Mouse (Mus musculus): ENCODE results near the gene Ano1. TPM values are rescaled to one million over a fixed set of nuclear protein-coding genes. Genes with fewer than 3 reads are reported as not detected.

Ano1 gene
- polyA plus RNA-seq, 1 experiment from 2014 or later: 8.3 TPM

DNA sequence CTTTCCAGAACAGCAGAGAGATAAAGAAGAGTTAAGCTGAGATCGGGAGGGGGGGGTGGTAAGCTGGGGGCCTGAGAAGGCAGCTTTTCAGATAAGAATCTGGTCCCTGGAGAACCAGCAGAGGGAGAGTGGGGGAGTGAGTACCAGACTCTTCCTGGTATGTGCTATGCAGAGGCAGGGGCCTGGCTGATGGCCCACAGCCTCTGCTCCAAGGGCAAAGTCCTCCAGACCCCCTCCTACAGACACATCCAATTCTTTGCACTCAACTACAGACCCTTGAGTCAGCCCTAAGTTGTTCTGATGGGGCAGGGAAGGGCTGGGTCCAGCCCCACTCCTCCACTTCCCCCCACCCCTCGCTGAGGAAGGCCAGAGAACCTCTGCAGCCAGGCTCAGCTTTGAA, 61.9 kb downstream of the Ano1 start:
- Histone ChIP-seq H3K4me2 (no peak overlapping the region), H3K9ac (no peak overlapping the region), H3K9me3 (peaks cover 8% of the 10 kb centered on the region; the same call in 1 of the 2 replicates), H3K4me1 (peaks cover 22% of the 10 kb centered on the region), H3K4me3 (no peak overlapping the region), H3K27ac (replicated peaks) (peak overlapping the region; percentile 44), H3K27me3 (replicated peaks) (no peaks in the 10 kb centered on the region), H3K36me3 (no peaks in the 10 kb centered on the region)
- ATAC-seq (ENCODE audit: extremely low read depth, insufficient number of reproducible peaks, low FRiP score, low TSS enrichment): no peak
- WGBS: 35% methylated on average over 2 of the region's 2 CpGs

DNA sequence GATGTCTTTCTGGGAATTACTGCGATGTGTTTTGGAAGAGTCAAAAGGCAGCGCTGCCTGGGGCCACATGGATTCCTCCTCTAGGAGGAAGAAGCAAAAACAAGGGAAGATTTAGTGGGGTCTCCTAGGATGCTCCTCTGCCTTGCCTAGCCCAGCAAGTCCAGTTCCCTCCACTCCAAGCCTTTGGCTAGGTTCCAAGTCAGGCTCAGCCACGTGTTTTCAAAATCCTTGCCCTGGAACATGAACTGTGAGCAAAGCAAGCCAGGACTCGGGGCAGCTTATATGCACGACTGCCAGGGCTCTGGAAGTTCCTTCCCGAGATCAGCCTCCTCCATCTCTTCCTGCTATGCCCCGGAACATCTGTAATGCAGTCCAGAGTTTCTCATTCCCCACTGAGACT, 62.6 kb downstream of the Ano1 start:
- 36% methylated on average over 7 of the region's 7 CpGs for WGBS
- ATAC-seq (ENCODE audit: extremely low read depth, insufficient number of reproducible peaks, low FRiP score, low TSS enrichment): no peak
- H3K4me1 ChIP-seq: peaks cover 27% of the 10 kb centered on the region
- no peak overlapping the region for H3K9ac ChIP-seq
- no peak overlapping the region for H3K4me3 ChIP-seq
- H3K4me2 ChIP-seq: no peak overlapping the region
- H3K27ac ChIP-seq (replicated peaks): peak overlapping the region; percentile 44; the same call in 1 of the 2 replicates
- no peaks in the 10 kb centered on the region for H3K36me3 ChIP-seq
- H3K9me3 ChIP-seq: peaks cover 8% of the 10 kb centered on the region; the same call in 1 of the 2 replicates
- H3K27me3 ChIP-seq (replicated peaks): no peaks in the 10 kb centered on the region

DNA sequence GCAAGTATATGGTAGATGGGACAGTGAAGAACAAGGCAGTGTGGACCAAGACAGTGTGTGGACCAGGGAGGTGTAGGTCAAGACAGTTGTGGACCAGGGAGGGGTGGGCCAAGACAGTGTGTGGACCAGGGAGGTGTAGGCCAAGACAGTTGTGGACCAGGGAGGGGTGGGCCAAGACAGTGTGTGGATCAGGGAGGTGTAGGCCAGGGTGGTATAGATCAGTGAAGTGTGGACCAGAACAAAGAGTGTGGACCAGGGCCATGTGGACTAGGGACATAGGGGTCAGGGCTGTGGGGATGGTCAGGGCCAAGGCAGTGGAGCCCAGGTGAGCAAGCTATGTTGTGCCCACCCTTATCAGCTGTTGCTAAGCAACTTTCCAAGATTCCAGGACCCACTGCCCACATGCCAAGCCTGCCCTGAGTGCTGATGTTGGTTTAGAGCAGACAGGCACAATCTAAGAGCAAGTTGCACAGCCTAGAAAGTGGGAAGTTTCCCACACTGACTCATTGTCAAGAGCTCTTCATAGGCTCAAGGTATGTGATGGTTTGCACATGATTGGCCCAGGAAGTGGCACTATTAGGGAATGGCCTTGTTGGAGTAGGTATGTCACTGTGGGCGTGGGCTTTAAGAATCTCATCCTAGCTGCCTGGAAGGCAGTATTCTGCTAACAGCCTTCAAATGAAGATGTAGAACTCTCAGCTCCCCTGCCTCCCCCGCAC, 64.0 kb downstream of the Ano1 start:
- Histone ChIP-seq H3K27me3 (replicated peaks) (0 out of 2 replicates have a peak, but pooled peaks cover 3% of the 10 kb centered on the region), H3K9me3 (peaks cover 8% of the 10 kb centered on the region; the same call in 1 of the 2 replicates), H3K4me2 (no peak overlapping the region), H3K27ac (replicated peaks) (no peak overlapping the region), H3K9ac (no peak overlapping the region), H3K36me3 (no peaks in the 10 kb centered on the region), H3K4me3 (no peak overlapping the region), H3K4me1 (peaks cover 27% of the 10 kb centered on the region)
- no peak for ATAC-seq (ENCODE audit: extremely low read depth, insufficient number of reproducible peaks, low FRiP score, low TSS enrichment)
- 86% methylated on average over 2 of the region's 2 CpGs for WGBS

DNA sequence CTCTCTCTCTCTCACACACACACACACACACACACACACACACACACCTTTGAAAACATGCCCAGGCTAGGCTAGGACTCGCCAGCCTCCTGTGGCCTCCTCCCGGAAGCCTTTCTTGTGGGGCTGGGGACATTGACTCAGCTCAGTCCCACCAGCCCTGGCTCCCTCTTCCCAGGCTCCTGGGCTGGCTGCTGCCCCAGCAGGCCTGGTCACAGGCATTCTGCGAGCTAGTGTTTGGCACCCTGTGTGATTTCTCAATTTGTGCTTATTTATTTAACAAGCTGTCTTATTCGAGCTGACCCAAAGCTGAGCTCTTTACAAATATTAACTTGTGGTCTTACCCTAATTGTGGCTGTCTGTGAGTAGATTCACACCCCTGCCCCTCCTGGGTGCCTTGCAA, 66.8 kb downstream of the Ano1 start:
- Histone ChIP-seq H3K9me3 (peaks cover 8% of the 10 kb centered on the region; the same call in 1 of the 2 replicates), H3K27ac (replicated peaks) (0 out of 2 replicates have a peak overlapping the region, but pooled peaks have one; percentile 36), H3K36me3 (no peaks in the 10 kb centered on the region), H3K4me2 (no peak overlapping the region), H3K9ac (no peak overlapping the region), H3K4me3 (no peak overlapping the region), H3K27me3 (replicated peaks) (peaks cover 15% of the 10 kb centered on the region), H3K4me1 (peaks cover 23% of the 10 kb centered on the region)
- 48% methylated on average over 4 of the region's 4 CpGs for WGBS
- no peak for ATAC-seq (ENCODE audit: extremely low read depth, insufficient number of reproducible peaks, low FRiP score, low TSS enrichment)

DNA sequence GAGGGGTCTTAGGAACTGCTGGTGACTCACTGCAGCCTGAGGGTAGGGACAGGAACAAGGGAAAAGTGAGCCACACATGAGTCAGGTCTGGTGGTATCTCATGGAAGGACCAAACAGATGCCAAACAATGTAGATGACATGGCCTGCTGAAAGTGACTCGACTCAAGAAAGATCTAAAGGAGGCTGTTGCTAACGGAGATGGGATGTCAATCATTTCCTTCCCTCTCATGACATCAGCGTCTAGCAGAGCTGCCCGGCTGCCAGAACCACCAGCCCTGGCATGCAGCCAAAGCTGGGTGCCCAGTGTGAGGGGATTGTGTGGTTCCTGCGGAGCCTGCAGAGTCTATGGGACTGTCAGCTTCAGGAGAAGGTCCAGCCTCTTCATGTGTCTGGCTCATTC, 67.3 kb downstream of the Ano1 start:
- no peak overlapping the region for H3K4me2 ChIP-seq
- 10% methylated on average over 5 of the region's 5 CpGs for WGBS
- peaks cover 18% of the 10 kb centered on the region for H3K4me1 ChIP-seq
- ATAC-seq (ENCODE audit: extremely low read depth, insufficient number of reproducible peaks, low FRiP score, low TSS enrichment): no peak
- H3K4me3 ChIP-seq: no peak overlapping the region
- H3K9me3 ChIP-seq: peaks cover 8% of the 10 kb centered on the region; the same call in 1 of the 2 replicates
- H3K36me3 ChIP-seq: no peaks in the 10 kb centered on the region
- H3K9ac ChIP-seq: no peak overlapping the region
- H3K27me3 ChIP-seq (replicated peaks): peaks cover 19% of the 10 kb centered on the region
- H3K27ac ChIP-seq (replicated peaks): no peak overlapping the region

DNA sequence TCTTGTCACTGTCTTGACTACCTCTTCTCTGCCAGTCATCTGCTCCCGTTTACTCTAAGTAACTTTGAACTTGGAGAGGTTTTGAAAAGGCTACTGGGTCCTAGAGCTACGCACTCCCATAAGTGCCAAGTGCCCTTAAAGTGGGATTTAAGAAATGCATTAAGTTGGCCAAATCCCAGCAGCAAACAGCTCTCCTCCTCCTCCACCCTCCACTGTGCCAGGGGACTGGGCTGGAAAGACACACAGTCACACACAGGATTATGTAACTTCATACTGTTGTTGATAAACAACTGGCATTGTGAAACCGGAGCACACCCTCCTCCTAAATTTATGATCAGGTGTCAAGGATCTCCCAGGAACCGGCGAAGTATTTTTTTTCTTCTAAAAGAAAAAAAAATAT, 71.7 kb downstream of the Ano1 start:
- H3K4me2 ChIP-seq: no peak overlapping the region
- no peak for ATAC-seq (ENCODE audit: extremely low read depth, insufficient number of reproducible peaks, low FRiP score, low TSS enrichment)
- H3K9ac ChIP-seq: no peak overlapping the region
- peaks cover 19% of the 10 kb centered on the region for H3K4me1 ChIP-seq
- no peak overlapping the region for H3K27ac ChIP-seq (replicated peaks)
- peaks cover 59% of the 10 kb centered on the region for H3K27me3 ChIP-seq (replicated peaks)
- no peaks in the 10 kb centered on the region for H3K36me3 ChIP-seq
- H3K4me3 ChIP-seq: no peak overlapping the region
- WGBS: 83% methylated on average over 5 of the region's 5 CpGs
- no peaks in the 10 kb centered on the region for H3K9me3 ChIP-seq

DNA sequence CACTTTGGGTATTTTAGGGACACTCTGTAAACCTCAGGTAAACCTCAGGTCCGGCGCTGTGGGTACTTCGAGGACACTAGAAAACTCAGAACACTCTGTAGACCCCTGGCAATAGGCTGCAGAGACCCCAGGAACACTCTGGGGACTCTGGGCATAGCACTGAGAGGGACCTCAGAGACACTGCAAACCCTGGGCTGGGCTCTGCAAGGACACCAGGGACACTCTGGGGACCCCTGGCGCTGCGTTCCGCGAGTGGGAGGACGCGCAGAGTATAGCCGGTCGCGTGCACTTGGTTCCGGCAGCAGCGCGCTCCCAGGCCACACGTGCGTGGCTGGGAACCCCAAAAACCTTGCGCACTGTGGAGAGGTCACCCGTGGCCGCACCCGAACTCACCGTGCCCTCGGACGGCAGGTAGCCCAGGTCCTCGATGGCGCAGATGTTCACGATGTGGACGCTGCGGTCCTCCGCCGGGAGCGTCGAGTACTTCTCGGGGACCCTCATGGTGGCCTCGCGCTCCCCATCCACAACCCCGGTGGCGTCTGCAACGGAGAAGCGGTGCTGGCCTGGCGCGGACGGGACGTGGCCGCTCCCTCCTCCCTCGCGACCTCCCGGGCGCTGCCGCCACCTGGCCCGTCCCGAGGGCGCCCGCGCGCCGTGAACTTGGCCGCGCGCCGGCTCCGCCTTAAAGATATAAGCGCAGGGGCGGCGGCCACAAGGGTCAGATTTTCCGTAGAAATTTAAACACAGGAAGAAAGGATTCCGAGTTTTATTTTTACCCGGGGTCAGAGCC, 73.3 kb downstream of the Ano1 start:
- H3K4me1 ChIP-seq: peaks cover 12% of the 10 kb centered on the region; the same call in 1 of the 2 replicates
- no peaks in the 10 kb centered on the region for H3K9me3 ChIP-seq
- H3K27ac ChIP-seq (replicated peaks): no peak overlapping the region
- peaks cover 60% of the 10 kb centered on the region for H3K27me3 ChIP-seq (replicated peaks)
- WGBS: 8% methylated on average over 68 of the region's 68 CpGs
- H3K9ac ChIP-seq: peak overlapping the region; percentile 70
- no peaks in the 10 kb centered on the region for H3K36me3 ChIP-seq
- peak overlapping the region; percentile 54 for H3K4me3 ChIP-seq
- ATAC-seq (ENCODE audit: extremely low read depth, insufficient number of reproducible peaks, low FRiP score, low TSS enrichment): no peak
- peak overlapping the region; percentile 84 for H3K4me2 ChIP-seq

DNA sequence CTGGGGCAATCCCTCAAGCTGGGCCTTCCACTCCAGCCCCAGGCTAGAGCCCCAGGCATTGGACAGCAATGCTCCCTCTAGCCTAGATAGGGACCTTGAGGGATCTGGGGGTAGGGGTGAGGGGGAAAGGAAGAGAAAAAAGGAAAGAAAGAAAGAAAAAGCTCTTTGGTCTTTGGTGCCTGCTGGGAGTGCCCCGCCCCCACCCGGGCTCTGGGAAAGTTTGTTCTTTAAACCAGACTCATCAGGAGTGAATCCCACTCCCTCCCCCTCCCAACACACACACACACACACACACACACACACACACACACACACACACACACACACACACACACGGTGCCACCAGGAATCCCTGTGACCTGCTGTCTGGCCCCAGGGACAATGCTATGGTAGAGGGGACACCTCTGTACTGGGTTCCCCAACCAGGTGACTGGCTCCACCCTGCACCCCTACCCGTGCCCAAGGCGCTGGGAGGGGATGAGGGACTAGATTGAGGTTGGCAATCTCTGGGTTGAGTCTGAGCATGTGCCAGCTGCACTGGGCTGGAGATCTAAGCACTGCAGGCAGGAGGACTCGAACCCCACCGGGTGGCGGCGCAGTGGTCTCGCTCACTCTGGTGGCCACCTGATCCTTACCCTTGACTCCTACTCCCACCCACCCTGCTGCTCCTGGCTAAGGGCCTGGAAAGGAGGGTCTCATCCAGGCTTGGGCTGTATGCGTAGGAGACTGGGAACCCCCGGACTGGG, 74.3 kb downstream of the Ano1 start:
- Histone ChIP-seq H3K27ac (replicated peaks) (no peak overlapping the region), H3K4me1 (peaks cover 12% of the 10 kb centered on the region; the same call in 1 of the 2 replicates), H3K27me3 (replicated peaks) (peaks cover 61% of the 10 kb centered on the region), H3K9me3 (no peaks in the 10 kb centered on the region), H3K36me3 (no peaks in the 10 kb centered on the region), H3K9ac (no peak overlapping the region), H3K4me2 (peak overlapping the region; percentile 84), H3K4me3 (peak overlapping the region; percentile 54)
- ATAC-seq (ENCODE audit: extremely low read depth, insufficient number of reproducible peaks, low FRiP score, low TSS enrichment): no peak
- 46% methylated on average over 12 of the region's 12 CpGs for WGBS

DNA sequence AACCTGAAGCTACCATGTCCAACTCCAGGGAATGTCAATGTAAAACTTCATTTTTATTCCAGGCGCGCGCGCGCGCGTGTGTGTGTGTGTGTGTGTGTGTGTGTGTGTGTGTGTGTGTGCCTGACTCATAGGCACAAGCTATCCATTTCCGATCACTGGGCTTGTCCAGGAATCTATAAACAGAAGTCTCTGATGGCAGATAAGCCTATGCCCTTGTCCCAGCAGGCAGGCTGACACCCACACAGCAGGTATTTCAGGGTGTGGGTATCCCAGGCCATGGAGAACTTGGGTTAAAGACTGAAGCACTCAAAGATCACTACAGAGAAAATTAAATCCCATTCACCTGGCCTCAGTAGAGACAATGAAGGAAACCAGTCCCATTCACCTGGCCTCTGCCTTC, 76.1 kb downstream of the Ano1 start:
- no peak overlapping the region for H3K4me3 ChIP-seq
- no peak overlapping the region for H3K9ac ChIP-seq
- ATAC-seq (ENCODE audit: extremely low read depth, insufficient number of reproducible peaks, low FRiP score, low TSS enrichment): no peak
- peaks cover 56% of the 10 kb centered on the region for H3K27me3 ChIP-seq (replicated peaks)
- WGBS: 95% methylated on average over 8 of the region's 8 CpGs
- H3K9me3 ChIP-seq: no peaks in the 10 kb centered on the region
- H3K27ac ChIP-seq (replicated peaks): no peak overlapping the region
- H3K36me3 ChIP-seq: no peaks in the 10 kb centered on the region
- no peak overlapping the region for H3K4me2 ChIP-seq
- peaks cover 12% of the 10 kb centered on the region; the same call in 1 of the 2 replicates for H3K4me1 ChIP-seq

DNA sequence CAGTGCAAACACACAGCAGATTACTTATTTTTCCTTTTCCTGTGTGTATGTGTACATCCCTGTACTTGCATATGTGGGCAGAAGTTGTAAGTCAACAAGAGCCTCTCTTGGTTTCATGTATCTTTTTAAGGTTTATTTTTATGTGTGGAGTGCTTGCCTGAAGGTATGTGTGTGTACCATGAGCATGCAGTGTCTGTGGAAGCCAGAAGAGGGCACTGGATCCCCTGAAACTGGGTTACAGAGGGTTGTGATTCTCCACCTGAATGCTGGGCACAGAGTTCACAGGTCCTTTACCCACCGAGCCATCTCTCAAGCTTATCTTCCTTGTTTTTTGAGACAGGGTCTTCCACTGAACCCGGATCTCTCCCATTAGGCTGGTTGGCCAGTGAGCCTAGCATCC, 81.9 kb downstream of the Ano1 start:
- ATAC-seq (ENCODE audit: extremely low read depth, insufficient number of reproducible peaks, low FRiP score, low TSS enrichment): no peak
- 0 out of 2 replicates have a peak, but pooled peaks cover 5% of the 10 kb centered on the region for H3K27me3 ChIP-seq (replicated peaks)
- H3K4me1 ChIP-seq: peaks cover 3% of the 10 kb centered on the region; the same call in 1 of the 2 replicates
- H3K4me2 ChIP-seq: no peak overlapping the region
- H3K4me3 ChIP-seq: no peak overlapping the region
- no peak overlapping the region for H3K27ac ChIP-seq (replicated peaks)
- H3K36me3 ChIP-seq: no peaks in the 10 kb centered on the region
- no peaks in the 10 kb centered on the region for H3K9me3 ChIP-seq
- WGBS: 96% methylated on average over 2 of the region's 2 CpGs
- no peak overlapping the region for H3K9ac ChIP-seq

Data from heart, embryonic 13.5 days (tissue).